Mouse (Mus musculus): ENCODE results near the gene Urb2. TPM values are rescaled to one million over a fixed set of nuclear protein-coding genes. Genes with fewer than 3 reads are reported as not detected.
"Not testable (repeated sequence)": the region's sequence is repeated elsewhere in the genome, so short reads cannot be mapped to it uniquely, and the experiment has no call there.

The Urb2 gene
- polyA plus RNA-seq, 1 experiment: 33.4 TPM

DNA sequence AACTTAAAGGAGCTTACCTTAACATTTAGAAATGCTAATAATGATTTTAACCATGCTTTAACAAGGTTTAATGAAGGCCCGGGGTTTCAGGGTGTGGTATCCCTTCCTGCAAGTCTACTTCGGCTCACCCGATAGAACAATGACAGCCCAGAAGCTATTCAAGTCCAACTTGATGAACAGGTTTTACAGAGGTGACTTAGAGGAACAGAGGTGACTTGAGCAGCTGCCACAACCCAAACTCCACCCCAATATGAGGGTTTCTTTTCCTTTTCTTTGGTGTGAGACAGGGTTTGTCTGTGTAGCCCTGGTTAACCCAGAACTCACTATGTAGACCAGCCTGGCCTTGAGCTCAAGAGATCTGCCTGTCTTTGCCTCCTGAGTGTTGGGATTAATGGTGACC lies 27.3 kb upstream of the Urb2 start:
- Histone ChIP-seq H3K4me3 (ENCODE audit: control insufficient read depth, low read depth, low read length) (no peak overlapping the region), H3K4me1 (ENCODE audit: control insufficient read depth, insufficient read depth, low read length) (no peaks in the 10 kb centered on the region), H3K27me3 (ENCODE audit: control insufficient read depth, insufficient read depth, low read length) (no peaks in the 10 kb centered on the region), H3K27ac (ENCODE audit: control insufficient read depth, insufficient read depth, low read depth, low read length) (no peak overlapping the region), H3K36me3 (ENCODE audit: control insufficient read depth, insufficient read depth, low read length) (no peaks in the 10 kb centered on the region; the same call in 1 of the 2 replicates)
- TF ChIP-seq POLR2A (IDR thresholded peaks at IDR 0.05; ENCODE audit: control insufficient read depth, low read depth, low read length): no peak
- no peak for TF ChIP-seq CTCF (IDR thresholded peaks at IDR 0.05; ENCODE audit: control insufficient read depth, insufficient read depth, insufficient replicate concordance, low read depth, low read length)

DNA sequence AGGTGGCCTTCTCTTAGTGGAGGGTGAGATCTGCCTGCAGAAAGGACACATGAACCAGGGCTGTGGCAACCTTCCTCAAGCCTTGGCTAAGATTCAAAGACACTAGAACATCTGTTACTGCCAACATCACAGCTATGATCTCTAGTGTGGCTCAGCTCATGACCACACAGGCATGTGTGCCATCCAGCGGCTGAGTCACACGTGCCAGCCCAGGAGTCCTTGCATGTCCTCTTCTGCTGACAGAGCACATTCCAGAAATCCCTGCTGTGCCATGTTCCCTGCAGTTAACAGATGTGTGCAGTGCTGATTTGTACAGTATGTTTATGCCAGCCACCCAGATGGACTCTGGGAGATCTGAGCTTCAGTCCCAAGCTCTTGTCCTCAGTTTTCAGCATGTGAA lies 21.7 kb upstream of the Urb2 start:
- no peak overlapping the region for H3K4me3 ChIP-seq (ENCODE audit: control insufficient read depth, low read depth, low read length)
- no peaks in the 10 kb centered on the region for H3K4me1 ChIP-seq (ENCODE audit: control insufficient read depth, insufficient read depth, low read length)
- H3K27me3 ChIP-seq (ENCODE audit: control insufficient read depth, insufficient read depth, low read length): no peaks in the 10 kb centered on the region
- TF ChIP-seq CTCF (IDR thresholded peaks at IDR 0.05; ENCODE audit: control insufficient read depth, insufficient read depth, insufficient replicate concordance, low read depth, low read length) (no peak), POLR2A (IDR thresholded peaks at IDR 0.05; ENCODE audit: control insufficient read depth, low read depth, low read length) (no peak)
- peaks cover 2% of the 10 kb centered on the region for H3K36me3 ChIP-seq (ENCODE audit: control insufficient read depth, insufficient read depth, low read length)
- no peak overlapping the region for H3K27ac ChIP-seq (ENCODE audit: control insufficient read depth, insufficient read depth, low read depth, low read length)

DNA sequence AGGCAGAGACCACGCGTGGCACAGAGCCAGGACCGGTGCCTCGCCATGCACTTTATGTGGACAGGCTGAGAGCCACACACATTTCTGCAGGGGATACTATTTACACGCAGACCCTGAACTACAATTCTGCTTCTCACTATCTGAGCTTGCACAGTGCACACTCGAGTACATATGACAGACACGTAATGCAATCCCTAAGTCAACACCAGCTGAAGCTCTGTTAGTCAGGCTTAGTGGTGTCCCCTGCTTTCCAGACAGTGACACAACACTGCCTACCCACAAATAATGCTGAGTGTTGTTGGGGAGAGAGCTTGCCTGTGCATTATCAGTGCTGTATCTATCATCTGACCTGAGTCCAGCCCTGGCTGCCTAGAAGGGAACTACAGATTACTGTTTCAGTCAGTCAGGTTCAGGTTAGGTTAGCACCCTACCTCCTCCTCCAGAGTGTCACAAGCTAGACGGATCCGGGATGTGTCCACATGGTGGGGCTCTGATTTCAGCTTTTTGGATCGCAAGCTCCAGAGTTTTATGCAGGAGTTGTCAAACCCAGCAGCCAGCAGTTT lies 18.7 kb upstream of the Urb2 start:
- TF ChIP-seq CTCF (IDR thresholded peaks at IDR 0.05; ENCODE audit: control insufficient read depth, insufficient read depth, insufficient replicate concordance, low read depth, low read length) (no peak), POLR2A (IDR thresholded peaks at IDR 0.05; ENCODE audit: control insufficient read depth, low read depth, low read length) (no peak)
- Histone ChIP-seq H3K4me3 (ENCODE audit: control insufficient read depth, low read depth, low read length) (no peak overlapping the region), H3K27ac (ENCODE audit: control insufficient read depth, insufficient read depth, low read depth, low read length) (no peak overlapping the region), H3K4me1 (ENCODE audit: control insufficient read depth, insufficient read depth, low read length) (no peaks in the 10 kb centered on the region), H3K27me3 (ENCODE audit: control insufficient read depth, insufficient read depth, low read length) (no peaks in the 10 kb centered on the region), H3K36me3 (ENCODE audit: control insufficient read depth, insufficient read depth, low read length) (peaks cover 4% of the 10 kb centered on the region)

DNA sequence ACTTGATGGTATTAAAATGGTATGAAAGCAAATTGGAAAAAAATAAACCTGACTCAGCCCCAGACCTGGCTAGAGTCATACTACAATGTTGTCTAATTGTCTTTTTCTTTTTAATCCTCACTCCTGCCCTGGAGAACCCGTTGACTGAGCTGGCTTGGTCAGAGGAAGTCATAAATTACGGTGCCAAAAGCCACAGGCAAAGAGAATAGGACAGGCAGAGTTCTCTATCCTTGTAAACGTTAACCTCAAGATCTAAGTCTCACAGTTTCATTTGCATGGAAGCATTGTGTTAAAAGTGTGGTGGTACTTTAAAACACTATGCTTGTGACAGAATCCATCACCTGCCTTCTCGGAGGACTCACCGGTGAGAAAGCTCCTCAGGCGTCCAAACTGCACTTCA lies 13.5 kb upstream of the Urb2 start:
- Histone ChIP-seq H3K27ac (ENCODE audit: control insufficient read depth, insufficient read depth, low read depth, low read length) (no peak overlapping the region), H3K4me1 (ENCODE audit: control insufficient read depth, insufficient read depth, low read length) (no peaks in the 10 kb centered on the region), H3K36me3 (ENCODE audit: control insufficient read depth, insufficient read depth, low read length) (peaks cover 4% of the 10 kb centered on the region), H3K27me3 (ENCODE audit: control insufficient read depth, insufficient read depth, low read length) (no peaks in the 10 kb centered on the region), H3K4me3 (ENCODE audit: control insufficient read depth, low read depth, low read length) (no peak overlapping the region)
- TF ChIP-seq POLR2A (IDR thresholded peaks at IDR 0.05; ENCODE audit: control insufficient read depth, low read depth, low read length): no peak
- TF ChIP-seq CTCF (IDR thresholded peaks at IDR 0.05; ENCODE audit: control insufficient read depth, insufficient read depth, insufficient replicate concordance, low read depth, low read length): no peak

DNA sequence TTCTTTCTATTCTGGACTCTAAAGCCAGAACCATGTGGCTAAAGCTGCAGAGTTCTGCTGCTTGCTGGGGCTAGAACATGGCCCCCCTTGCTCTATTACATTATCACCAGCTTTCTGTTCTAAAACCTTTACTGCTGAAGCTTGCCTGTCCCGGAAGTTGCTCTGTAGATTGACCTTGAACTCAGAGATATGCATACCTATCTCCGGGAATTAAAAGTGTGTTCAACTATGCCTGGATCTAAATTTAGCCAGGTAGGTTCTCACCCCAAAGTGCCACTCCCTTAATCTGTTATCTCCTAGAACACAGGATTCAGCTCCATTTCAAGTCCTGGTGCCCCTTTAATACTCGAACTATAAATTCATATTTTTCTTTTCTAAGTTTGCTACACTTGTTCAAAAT lies 9.7 kb upstream of the Urb2 start:
- no peak overlapping the region for H3K4me3 ChIP-seq (ENCODE audit: control insufficient read depth, low read depth, low read length)
- H3K27me3 ChIP-seq (ENCODE audit: control insufficient read depth, insufficient read depth, low read length): no peaks in the 10 kb centered on the region
- no peaks in the 10 kb centered on the region; the same call in 1 of the 2 replicates for H3K4me1 ChIP-seq (ENCODE audit: control insufficient read depth, insufficient read depth, low read length)
- H3K36me3 ChIP-seq (ENCODE audit: control insufficient read depth, insufficient read depth, low read length): peaks cover 2% of the 10 kb centered on the region
- H3K27ac ChIP-seq (ENCODE audit: control insufficient read depth, insufficient read depth, low read depth, low read length): no peak overlapping the region
- no peak for TF ChIP-seq CTCF (IDR thresholded peaks at IDR 0.05; ENCODE audit: control insufficient read depth, insufficient read depth, insufficient replicate concordance, low read depth, low read length)
- no peak for TF ChIP-seq POLR2A (IDR thresholded peaks at IDR 0.05; ENCODE audit: control insufficient read depth, low read depth, low read length)

DNA sequence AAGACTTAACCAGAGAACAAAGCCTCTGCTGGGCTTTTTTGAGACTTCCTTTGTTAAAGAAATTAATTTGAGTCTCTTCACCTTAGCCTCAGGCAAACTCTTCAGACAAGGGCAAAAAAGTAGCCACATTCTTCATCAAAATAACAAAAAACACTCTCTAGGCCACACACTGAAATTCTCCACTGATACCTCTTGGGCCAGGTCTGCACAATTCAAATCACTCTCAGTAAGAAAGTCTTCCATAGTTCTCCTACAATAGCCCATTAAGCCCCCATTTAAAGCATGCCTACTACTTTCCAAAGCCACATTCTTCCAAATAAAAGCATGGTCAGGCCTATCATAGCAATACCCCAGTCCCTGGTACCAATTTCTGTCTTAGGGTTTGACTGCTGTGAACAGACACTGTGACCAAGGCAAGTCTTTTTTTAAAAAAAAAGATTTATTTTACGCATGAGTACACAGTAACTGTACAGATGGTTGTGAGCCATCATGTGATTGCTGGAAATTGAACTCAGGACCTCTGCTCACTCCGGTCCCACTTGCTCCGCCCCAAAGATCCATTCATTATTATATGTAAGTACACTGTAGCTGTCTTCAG lies 9.2 kb upstream of the Urb2 start:
- Histone ChIP-seq H3K27me3 (ENCODE audit: control insufficient read depth, insufficient read depth, low read length) (no peaks in the 10 kb centered on the region), H3K27ac (ENCODE audit: control insufficient read depth, insufficient read depth, low read depth, low read length) (no peak overlapping the region), H3K4me1 (ENCODE audit: control insufficient read depth, insufficient read depth, low read length) (no peaks in the 10 kb centered on the region; the same call in 1 of the 2 replicates), H3K36me3 (ENCODE audit: control insufficient read depth, insufficient read depth, low read length) (peaks cover 2% of the 10 kb centered on the region), H3K4me3 (ENCODE audit: control insufficient read depth, low read depth, low read length) (no peak overlapping the region)
- TF ChIP-seq CTCF (IDR thresholded peaks at IDR 0.05; ENCODE audit: control insufficient read depth, insufficient read depth, insufficient replicate concordance, low read depth, low read length) (no peak), POLR2A (IDR thresholded peaks at IDR 0.05; ENCODE audit: control insufficient read depth, low read depth, low read length) (no peak)

DNA sequence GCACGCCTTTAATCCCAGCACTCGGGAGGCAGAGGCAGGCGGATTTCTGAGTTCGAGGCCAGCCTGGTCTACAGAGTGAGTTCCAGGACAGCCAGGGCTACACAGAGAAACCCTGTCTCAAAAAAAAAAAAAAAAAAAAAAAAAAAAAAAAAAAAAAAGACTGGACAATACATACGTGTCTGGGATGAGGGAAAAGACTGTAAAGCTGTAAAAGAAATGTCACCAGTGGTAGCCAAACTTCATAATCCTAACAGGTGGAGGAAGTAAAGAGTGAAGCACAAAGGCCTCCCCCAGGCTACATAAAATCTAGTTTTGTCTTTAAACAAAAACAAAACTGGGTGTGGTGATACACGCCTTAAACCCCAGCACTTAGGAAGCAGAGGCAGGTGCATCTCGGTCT lies 7.0 kb upstream of the Urb2 start:
- not testable (repeated sequence) for H3K4me1 ChIP-seq (ENCODE audit: control insufficient read depth, insufficient read depth, low read length); H3K27me3 ChIP-seq (ENCODE audit: control insufficient read depth, insufficient read depth, low read length); H3K36me3 ChIP-seq (ENCODE audit: control insufficient read depth, insufficient read depth, low read length); H3K4me3 ChIP-seq (ENCODE audit: control insufficient read depth, low read depth, low read length); H3K27ac ChIP-seq (ENCODE audit: control insufficient read depth, insufficient read depth, low read depth, low read length)

DNA sequence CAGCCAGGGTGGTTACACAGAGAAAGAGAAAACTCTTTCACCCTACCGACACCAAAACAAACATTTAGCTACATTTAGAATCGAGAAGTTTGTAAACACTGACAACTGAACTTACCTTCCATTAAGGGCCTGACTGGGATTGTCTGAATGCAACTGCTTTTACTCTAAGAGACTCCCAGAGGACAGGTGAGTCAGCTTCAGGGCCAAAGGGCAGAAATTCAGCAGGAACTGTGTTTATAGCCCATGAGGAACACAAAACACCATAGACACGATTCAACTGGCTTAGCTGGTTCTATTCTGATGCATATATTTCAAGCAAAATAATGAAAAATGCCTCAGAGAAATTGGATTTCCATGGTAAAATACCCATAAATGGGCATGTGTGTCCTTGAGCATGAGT lies 6.6 kb upstream of the Urb2 start:
- Histone ChIP-seq H3K27me3 (ENCODE audit: control insufficient read depth, insufficient read depth, low read length) (no peaks in the 10 kb centered on the region), H3K36me3 (ENCODE audit: control insufficient read depth, insufficient read depth, low read length) (no peaks in the 10 kb centered on the region), H3K27ac (ENCODE audit: control insufficient read depth, insufficient read depth, low read depth, low read length) (no peak overlapping the region), H3K4me1 (ENCODE audit: control insufficient read depth, insufficient read depth, low read length) (peaks cover 2% of the 10 kb centered on the region), H3K4me3 (ENCODE audit: control insufficient read depth, low read depth, low read length) (no peak overlapping the region)
- TF ChIP-seq CTCF (IDR thresholded peaks at IDR 0.05; ENCODE audit: control insufficient read depth, insufficient read depth, insufficient replicate concordance, low read depth, low read length) (no peak), POLR2A (IDR thresholded peaks at IDR 0.05; ENCODE audit: control insufficient read depth, low read depth, low read length) (no peak)

Data from testis, adult 2 months (tissue).